Mouse (Mus musculus) stomach, embryonic 15.5 days (tissue): ENCODE measurements around the gene Grap. TPM values are rescaled to one million over a fixed set of nuclear protein-coding genes. Genes with fewer than 3 reads are reported as not detected.
A peak's percentile ranks its signal among the peaks of the same experiment; 100 is the strongest.
"Not testable (repeated sequence)": the region's sequence is repeated elsewhere in the genome, so short reads cannot be mapped to it uniquely, and the experiment has no call there.

Source experiments
- ATAC-seq: fragments of 200-750 bp; cut with Nextera tagmentation; 2 replicates; pipeline ENCODE4 v1.8.0; 2017; ENCODE audit warnings: low read depth, moderate number of reproducible peaks, moderate TSS enrichment; ENCODE audit not compliant: insufficient read depth, low FRiP score
- H3K27ac ChIP-seq: fragments of 300-500 bp; sonication (generic); 2 replicates; pipeline ENCODE4 v1.5.1; 2015; ENCODE audit warnings: mild to moderate bottlenecking, inconsistent platforms
- H3K27me3 ChIP-seq: fragments of 300-500 bp; sonication (generic); replicated peaks from 2 replicates; pipeline ENCODE4 v1.6.1; 2015; ENCODE audit warnings: inconsistent platforms
- H3K36me3 ChIP-seq: fragments of 300-500 bp; sonication (generic); 2 replicates; pipeline ENCODE4 v1.6.1; 2015; ENCODE audit warnings: inconsistent platforms
- H3K4me1 ChIP-seq: fragments of 300-500 bp; sonication (generic); 2 replicates; pipeline ENCODE4 v1.6.1; 2015; ENCODE audit warnings: inconsistent platforms
- H3K4me2 ChIP-seq: fragments of 300-500 bp; sonication (generic); 2 replicates; pipeline ENCODE4 v1.6.1; 2015; ENCODE audit warnings: mild to moderate bottlenecking, inconsistent platforms
- H3K4me3 ChIP-seq: fragments of 300-500 bp; sonication (generic); replicated peaks from 2 replicates; pipeline ENCODE4 v1.5.1; 2015; ENCODE audit warnings: inconsistent platforms
- H3K9ac ChIP-seq: fragments of 300-500 bp; sonication (generic); 2 replicates; pipeline ENCODE4 v1.6.1; 2015; ENCODE audit warnings: inconsistent platforms
- H3K9me3 ChIP-seq: fragments of 300-500 bp; sonication (generic); 2 replicates; pipeline ENCODE4 v1.6.1; 2016; ENCODE audit warnings: inconsistent platforms
- WGBS: fragments of 180-500 bp; shearing (Covaris S2); methylation state at CpG from one replicate; pipeline ENCODE4 v1.1.7; 2015; 5-methylcytosine and 5-hydroxymethylcytosine counted together
- polyA plus RNA-seq: library from polyadenylated mRNA; unstranded; fragments of >200 nt; fragmentation: Nextera tagmentation; extraction: Ambion mirVana; gene quantifications from 2 replicates; pipeline ENCODE4 v1.2.1, GENCODE M21; 2015

Grap gene
- polyA plus RNA-seq, 1 experiment from 2014 or later, result 8.8 TPM

- 1% methylated on average over 16 of the region's 17 CpGs for WGBS
- Histone ChIP-seq H3K4me3 (peak overlapping the region; percentile 40), H3K9me3 (no peaks in the 10 kb centered on the region), H3K9ac (no peak overlapping the region), H3K4me1 (peaks cover 15% of the 10 kb centered on the region), H3K4me2 (peak overlapping the region; percentile 75), H3K27ac (peak overlapping the region; percentile 63; the same call in 1 of the 2 replicates), H3K36me3 (no peaks in the 10 kb centered on the region), H3K27me3 (no peaks in the 10 kb centered on the region)
- ATAC-seq, result peak; percentile 17
Observed at GRCm38 (mm10) chr11:61619791-61620241, 33.2 kb upstream of the Grap start.

GRCm38 (mm10) chr11:61620254-61620670 lies 32.8 kb upstream of the Grap start:
- WGBS, result under 1% methylated on average over 17 of the region's 17 CpGs
- Histone ChIP-seq H3K9ac (no peak overlapping the region), H3K4me1 (peaks cover 15% of the 10 kb centered on the region), H3K4me3 (peak overlapping the region; percentile 40), H3K4me2 (peak overlapping the region; percentile 75), H3K27me3 (no peaks in the 10 kb centered on the region), H3K27ac (peak overlapping the region; percentile 63; the same call in 1 of the 2 replicates), H3K36me3 (no peaks in the 10 kb centered on the region), H3K9me3 (no peaks in the 10 kb centered on the region)
- ATAC-seq, result peak; percentile 42

- H3K27ac ChIP-seq, result peak overlapping the region; percentile 63; the same call in 1 of the 2 replicates
- peak overlapping the region; percentile 40 for H3K4me3 ChIP-seq
- peak overlapping the region; percentile 75 for H3K4me2 ChIP-seq
- 59% methylated on average over 8 of the region's 8 CpGs for WGBS
- no peaks in the 10 kb centered on the region for H3K27me3 ChIP-seq
- H3K4me1 ChIP-seq, result peaks cover 11% of the 10 kb centered on the region
- ATAC-seq, result no peak
- H3K36me3 ChIP-seq, result no peaks in the 10 kb centered on the region
- H3K9ac ChIP-seq, result no peak overlapping the region
- no peaks in the 10 kb centered on the region for H3K9me3 ChIP-seq
Observed at GRCm38 (mm10) chr11:61620762-61621161, 32.3 kb upstream of the Grap start.

GRCm38 (mm10) chr11:61625136-61625535 lies 27.9 kb upstream of the Grap start:
- no peak overlapping the region for H3K4me3 ChIP-seq
- 78% methylated on average over 7 of the region's 7 CpGs for WGBS
- H3K9ac ChIP-seq, result no peak overlapping the region
- H3K9me3 ChIP-seq, result no peaks in the 10 kb centered on the region
- no peak for ATAC-seq
- no peak overlapping the region for H3K27ac ChIP-seq
- H3K4me1 ChIP-seq, result no peaks in the 10 kb centered on the region
- H3K27me3 ChIP-seq, result no peaks in the 10 kb centered on the region
- no peaks in the 10 kb centered on the region for H3K36me3 ChIP-seq
- H3K4me2 ChIP-seq, result no peak overlapping the region

GRCm38 (mm10) chr11:61626509-61626908 lies 26.6 kb upstream of the Grap start:
- no peaks in the 10 kb centered on the region for H3K36me3 ChIP-seq
- 83% methylated on average over 1 of the region's 1 CpGs for WGBS
- H3K9me3 ChIP-seq, result no peaks in the 10 kb centered on the region
- no peak overlapping the region for H3K4me2 ChIP-seq
- no peak overlapping the region for H3K27ac ChIP-seq
- H3K4me3 ChIP-seq, result no peak overlapping the region
- no peaks in the 10 kb centered on the region for H3K4me1 ChIP-seq
- H3K27me3 ChIP-seq, result no peaks in the 10 kb centered on the region
- H3K9ac ChIP-seq, result no peak overlapping the region
- ATAC-seq, result no peak

- no peak for ATAC-seq
- no peak overlapping the region for H3K4me2 ChIP-seq
- H3K9ac ChIP-seq, result no peak overlapping the region
- H3K27me3 ChIP-seq, result no peaks in the 10 kb centered on the region
- no peaks in the 10 kb centered on the region for H3K36me3 ChIP-seq
- WGBS, result 68% methylated on average over 3 of the region's 3 CpGs
- no peak overlapping the region for H3K27ac ChIP-seq
- no peaks in the 10 kb centered on the region for H3K4me1 ChIP-seq
- no peak overlapping the region for H3K4me3 ChIP-seq
- no peaks in the 10 kb centered on the region for H3K9me3 ChIP-seq
Observed at GRCm38 (mm10) chr11:61629621-61630020, 23.4 kb upstream of the Grap start.

- not testable (repeated sequence) for H3K36me3 ChIP-seq, H3K9ac ChIP-seq, H3K4me2 ChIP-seq, ATAC-seq, H3K4me1 ChIP-seq, H3K27me3 ChIP-seq, H3K9me3 ChIP-seq, H3K4me3 ChIP-seq, H3K27ac ChIP-seq
- WGBS, result 97% methylated on average over 3 of the region's 4 CpGs
Observed at GRCm38 (mm10) chr11:61636309-61636708, 16.8 kb upstream of the Grap start.

GRCm38 (mm10) chr11:61637413-61637812 lies 15.7 kb upstream of the Grap start:
- Histone ChIP-seq H3K9ac (no peak overlapping the region), H3K9me3 (no peaks in the 10 kb centered on the region), H3K4me3 (no peak overlapping the region), H3K4me1 (no peaks in the 10 kb centered on the region; the same call in 1 of the 2 replicates), H3K27ac (no peak overlapping the region), H3K27me3 (no peaks in the 10 kb centered on the region), H3K4me2 (no peak overlapping the region), H3K36me3 (no peaks in the 10 kb centered on the region)
- WGBS, result 62% methylated on average over 1 of the region's 1 CpGs
- no peak for ATAC-seq

GRCm38 (mm10) chr11:61637856-61638255 lies 15.2 kb upstream of the Grap start:
- Histone ChIP-seq H3K9ac (no peak overlapping the region), H3K27ac (no peak overlapping the region), H3K27me3 (no peaks in the 10 kb centered on the region), H3K4me2 (no peak overlapping the region), H3K4me1 (no peaks in the 10 kb centered on the region; the same call in 1 of the 2 replicates), H3K9me3 (no peaks in the 10 kb centered on the region), H3K36me3 (no peaks in the 10 kb centered on the region), H3K4me3 (no peak overlapping the region)
- no peak for ATAC-seq
- WGBS, result 83% methylated on average over 3 of the region's 3 CpGs

GRCm38 (mm10) chr11:61638764-61639536 lies 14.1 kb upstream of the Grap start:
- Histone ChIP-seq H3K9ac (no peak overlapping the region), H3K9me3 (no peaks in the 10 kb centered on the region), H3K4me3 (no peak overlapping the region), H3K27me3 (no peaks in the 10 kb centered on the region), H3K27ac (no peak overlapping the region), H3K4me1 (peaks cover 5% of the 10 kb centered on the region), H3K4me2 (no peak overlapping the region), H3K36me3 (no peaks in the 10 kb centered on the region)
- ATAC-seq, result no peak
- WGBS, result 74% methylated on average over 12 of the region's 12 CpGs

GRCm38 (mm10) chr11:61639601-61640177 lies 13.4 kb upstream of the Grap start:
- H3K4me3 ChIP-seq, result no peak overlapping the region
- no peaks in the 10 kb centered on the region for H3K36me3 ChIP-seq
- no peaks in the 10 kb centered on the region for H3K27me3 ChIP-seq
- H3K27ac ChIP-seq, result no peak overlapping the region
- no peaks in the 10 kb centered on the region for H3K9me3 ChIP-seq
- 87% methylated on average over 6 of the region's 6 CpGs for WGBS
- H3K4me2 ChIP-seq, result no peak overlapping the region
- peaks cover 9% of the 10 kb centered on the region for H3K4me1 ChIP-seq
- H3K9ac ChIP-seq, result no peak overlapping the region
- no peak for ATAC-seq

GRCm38 (mm10) chr11:61640585-61640984 lies 12.5 kb upstream of the Grap start:
- ATAC-seq, H3K27me3 ChIP-seq: not testable (repeated sequence)

More at GRCm38 (mm10) chr11:61640585-61640984, 12.5 kb upstream of the Grap start:
- H3K36me3 ChIP-seq, H3K4me1 ChIP-seq, H3K4me3 ChIP-seq, H3K27ac ChIP-seq, H3K9ac ChIP-seq, H3K9me3 ChIP-seq, H3K4me2 ChIP-seq: not testable (repeated sequence)
- 49% methylated on average over 9 of the region's 9 CpGs for WGBS
